Mouse (Mus musculus) CH12.LX (cell line): Measurements from ENCODE around the gene Neb. TPM values are rescaled to one million over a fixed set of nuclear protein-coding genes. Genes with fewer than 3 reads are reported as not detected.

Source experiments
- DNase-seq: peaks from one replicate; pipeline ENCODE4 v3.0.0-alpha.2; 2013; ENCODE audit errors: extremely low read depth
- H3K27ac ChIP-seq: 2 replicates; pipeline ENCODE4 v1.5.1; 2012; ENCODE audit warnings: low read depth, mild to moderate bottlenecking, control low read depth, moderate library complexity; ENCODE audit not compliant: insufficient read depth
- H3K27me3 ChIP-seq: replicated peaks from 2 replicates; pipeline ENCODE3; 2012; ENCODE audit warnings: inconsistent platforms
- H3K36me3 ChIP-seq, 2 experiments: replicated peaks in 1 of 2; 2 replicates each; pipeline versions ENCODE3 to v1.6.1; 2012; ENCODE audit warnings: inconsistent platforms in 1 of 2, low read length in 1 of 2, mild to moderate bottlenecking in 1 of 2, mixed read lengths in 1 of 2, moderate library complexity in 1 of 2; ENCODE audit not compliant: control insufficient read depth in 1 of 2, insufficient read depth in 1 of 2
- H3K4me1 ChIP-seq, 2 experiments: 2 replicates each; pipeline ENCODE4 v1.6.1; 2012; ENCODE audit warnings: inconsistent platforms in 1 of 2, moderate library complexity in 1 of 2; ENCODE audit not compliant: insufficient read depth in 2 of 2, control insufficient read depth in 1 of 2
- H3K4me2 ChIP-seq: 2 replicates; pipeline ENCODE4 v1.6.1; 2012; ENCODE audit warnings: low read depth, mild to moderate bottlenecking, control low read depth; ENCODE audit not compliant: poor library complexity, insufficient read depth, severe bottlenecking
- H3K4me3 ChIP-seq, 3 experiments: fragments of 150-350 bp in 1 of 3; sonication (generic) in 1 of 3; replicated peaks in 1 of 3; 2 replicates each; pipeline versions ENCODE3 to v1.5.1; 2011 to 2012; ENCODE audit warnings: low read depth in 2 of 3, low read length in 2 of 3, mild to moderate bottlenecking in 2 of 3, moderate library complexity in 2 of 3, control low read depth in 1 of 3, improper control_type of control experiment in 1 of 3, inconsistent platforms in 1 of 3, mixed read lengths in 1 of 3; ENCODE audit not compliant: poor library complexity in 1 of 3
- H3K79me2 ChIP-seq: replicated peaks from 2 replicates; pipeline ENCODE4 v1.6.1; 2012; ENCODE audit warnings: mild to moderate bottlenecking, moderate library complexity; ENCODE audit not compliant: control insufficient read depth, poor library complexity, insufficient read depth, severe bottlenecking; ENCODE audit errors: extremely low read depth
- H3K9ac ChIP-seq: 2 replicates; pipeline ENCODE4 v1.6.1; 2012; ENCODE audit warnings: low read depth, mild to moderate bottlenecking, control low read depth, moderate library complexity; ENCODE audit not compliant: insufficient read depth
- H3K9me3 ChIP-seq: replicated peaks from 2 replicates; pipeline ENCODE3; 2012; ENCODE audit warnings: low read length, inconsistent platforms, mixed read lengths
- CHD2 ChIP-seq: IDR thresholded peaks from 2 replicates; pipeline ENCODE4 v1.6.1; 2011; ENCODE audit warnings: low read length, improper control_type of control experiment
- E2F4 ChIP-seq: IDR thresholded peaks from 2 replicates; pipeline ENCODE4 v1.6.1; 2011; ENCODE audit warnings: low read depth, low read length, improper control_type of control experiment; ENCODE audit not compliant: insufficient replicate concordance
- ELF1 ChIP-seq: IDR thresholded peaks from 2 replicates; pipeline ENCODE4 v1.6.1; 2014; ENCODE audit warnings: low read depth, mild to moderate bottlenecking, inconsistent platforms, low read length, improper control_type of control experiment
- ETS1 ChIP-seq: conservative IDR thresholded peaks from 2 replicates; pipeline ENCODE4 v1.6.1; 2012; ENCODE audit warnings: low read depth, mild to moderate bottlenecking, inconsistent platforms, low read length, improper control_type of control experiment, moderate library complexity
- GABPA ChIP-seq: IDR thresholded peaks from 2 replicates; pipeline ENCODE4 v1.6.1; 2012; ENCODE audit warnings: low read depth, low read length, improper control_type of control experiment, inconsistent platforms; ENCODE audit not compliant: insufficient replicate concordance
- IRF4 ChIP-seq: IDR thresholded peaks from 2 replicates; pipeline ENCODE4 v1.6.1; 2014; ENCODE audit warnings: low read depth, mild to moderate bottlenecking, inconsistent platforms, low read length, improper control_type of control experiment
- JUN ChIP-seq: IDR thresholded peaks from 2 replicates; pipeline ENCODE4 v1.6.1; 2011; ENCODE audit warnings: low read depth, mild to moderate bottlenecking, low read length, improper control_type of control experiment, moderate library complexity; ENCODE audit not compliant: insufficient read depth
- KAT2A ChIP-seq: IDR thresholded peaks from 2 replicates; pipeline ENCODE4 v1.6.1; 2012; ENCODE audit warnings: low read length, improper control_type of control experiment, inconsistent platforms; ENCODE audit not compliant: insufficient replicate concordance
- MAX ChIP-seq: IDR thresholded peaks from 2 replicates; pipeline ENCODE4 v1.6.1; 2011; ENCODE audit warnings: low read length, improper control_type of control experiment
- MAZ ChIP-seq: IDR thresholded peaks from 2 replicates; pipeline ENCODE4 v1.6.1; 2012; ENCODE audit warnings: low read depth, mild to moderate bottlenecking, inconsistent platforms, low read length, improper control_type of control experiment, moderate library complexity
- MEF2A ChIP-seq: IDR thresholded peaks from 2 replicates; pipeline ENCODE4 v1.6.1; 2014; ENCODE audit warnings: low read depth, mild to moderate bottlenecking, inconsistent platforms, low read length, improper control_type of control experiment, borderline replicate concordance
- MYC ChIP-seq: IDR thresholded peaks from 2 replicates; pipeline ENCODE4 v1.6.1; 2011; ENCODE audit warnings: low read depth, mild to moderate bottlenecking, improper control_type of control experiment, low read length
- NELFE ChIP-seq: IDR thresholded peaks from 2 replicates; pipeline ENCODE4 v1.6.1; 2011; ENCODE audit warnings: low read depth, low read length, improper control_type of control experiment
- PAX5 ChIP-seq: IDR thresholded peaks from 2 replicates; pipeline ENCODE4 v1.6.1; 2012; ENCODE audit warnings: low read length, inconsistent platforms, mixed read lengths
- POLR2A ChIP-seq: IDR thresholded peaks from 2 replicates; pipeline ENCODE4 v1.6.1; 2011; ENCODE audit warnings: low read depth, mild to moderate bottlenecking, improper control_type of control experiment, low read length
- POLR2AphosphoS2 ChIP-seq: IDR thresholded peaks from 2 replicates; pipeline ENCODE4 v1.6.1; 2011; ENCODE audit warnings: low read depth, low read length, improper control_type of control experiment
- TBP ChIP-seq: conservative IDR thresholded peaks from 2 replicates; pipeline ENCODE4 v1.6.1; 2011; ENCODE audit warnings: low read depth, low read length, improper control_type of control experiment
- TCF12 ChIP-seq: IDR thresholded peaks from 2 replicates; pipeline ENCODE4 v1.6.1; 2014; ENCODE audit warnings: low read depth, mild to moderate bottlenecking, inconsistent platforms, low read length, improper control_type of control experiment
- UBTF ChIP-seq: IDR thresholded peaks from 2 replicates; pipeline ENCODE4 v1.6.1; 2012; ENCODE audit warnings: low read depth, mild to moderate bottlenecking, inconsistent platforms, low read length, improper control_type of control experiment, moderate library complexity
- USF1 ChIP-seq: IDR thresholded peaks from 2 replicates; pipeline ENCODE4 v1.6.1; 2014; ENCODE audit warnings: low read depth, mild to moderate bottlenecking, inconsistent platforms, low read length, improper control_type of control experiment
- ZNF384 ChIP-seq: IDR thresholded peaks from 2 replicates; pipeline ENCODE4 v1.6.1; 2012; ENCODE audit warnings: low read depth, low read length, improper control_type of control experiment, inconsistent platforms
- dilution Hi-C: fragments of 300-500 bp; cut with MboI; formaldehyde crosslinking; loops from 2 replicates; pipeline ENCODE4 v1.14.3; 2020; ENCODE audit warnings: low sequenced_read_pairs; ENCODE audit not compliant: extremely low pct_unique_long_range_greater_than_20kb, extremely low pct_ligation_motif_present
- in situ Hi-C: fragments of 300-500 bp; cut with MboI; formaldehyde crosslinking; loops from 3 replicates; pipeline ENCODE4 v1.14.3; 2019; ENCODE audit warnings: low sequenced_read_pairs, low pct_ligation_motif_present, low pct_unique_long_range_greater_than_20kb, mixed read lengths
- polyA plus RNA-seq: library from polyadenylated mRNA; unstranded; fragments of >175 nt; gene quantifications from 2 replicates; pipeline ENCODE4 v1.2.1, GENCODE M21; 2012; ENCODE audit warnings: low read depth; ENCODE audit not compliant: insufficient read length
- total RNA-seq, 2 experiments: library from RNA; depleted of rRNA; stranded (reverse); fragments of 300-350 nt in 1 of 2; fragments of >200 nt in 1 of 2; gene quantifications; 2 replicates each; pipeline ENCODE4 v1.2.3; 2012 to 2014

The Neb gene
- total and polyA plus RNA-seq, 3 experiments, result 1.5 to 1.8 (median 1.7) TPM

- H3K27ac ChIP-seq, result no peak overlapping the region
- H3K27me3 ChIP-seq, result no peaks in the 10 kb centered on the region
- H3K4me3 ChIP-seq, result no peak overlapping the region
- DNase-seq, result no peak
- no peaks in the 10 kb centered on the region for H3K9me3 ChIP-seq
- H3K9ac ChIP-seq, result no peak overlapping the region
- no peaks in the 10 kb centered on the region for H3K79me2 ChIP-seq
- H3K36me3 ChIP-seq, result no peaks in the 10 kb centered on the region
- TF ChIP-seq PAX5 (no peak), IRF4 (no peak), KAT2A (no peak), JUN (no peak), CHD2 (no peak), POLR2AphosphoS2 (no peak), UBTF (no peak), NELFE (no peak), ELF1 (no peak), MAX (no peak), ETS1 (no peak), POLR2A (no peak), E2F4 (no peak), ZNF384 (no peak), MAZ (no peak), MEF2A (no peak), USF1 (no peak), TCF12 (no peak), TBP (no peak), GABPA (no peak)
- in situ Hi-C loops (loop anchor here (10.0 kb wide), 1 partner anchor 48 kb away; no protein-coding TSS in a partner anchor), dilution Hi-C loops (no loop called here)
- H3K4me2 ChIP-seq, result no peak overlapping the region
- H3K4me1 ChIP-seq, result no peaks in the 10 kb centered on the region
Observed at GRCm38 (mm10) chr2:52372480-52372879, 5.8 kb downstream of the Neb start.

GRCm38 (mm10) chr2:52372080-52372479 lies 6.2 kb downstream of the Neb start:
- Histone ChIP-seq H3K79me2 (no peaks in the 10 kb centered on the region), H3K27me3 (no peaks in the 10 kb centered on the region), H3K4me3 (no peak overlapping the region), H3K27ac (no peak overlapping the region)
- in situ Hi-C loops, result loop anchor here (10.0 kb wide), 1 partner anchor 47 kb away; no protein-coding TSS in a partner anchor
- dilution Hi-C loops, result no loop called here
- DNase-seq, result no peak
- no peak for TF ChIP-seq MYC
- TF ChIP-seq, all 38 proteins: peak for 0
- Histone ChIP-seq H3K4me2 (no peak overlapping the region), H3K4me1 (no peaks in the 10 kb centered on the region), H3K36me3 (no peaks in the 10 kb centered on the region), H3K9me3 (no peaks in the 10 kb centered on the region), H3K9ac (no peak overlapping the region)
